Mouse (Mus musculus) heart, embryonic 16.5 days (tissue): Measurements from ENCODE around the gene Galnt3. TPM values are rescaled to one million over a fixed set of nuclear protein-coding genes. Genes with fewer than 3 reads are reported as not detected.

Experiments
- ATAC-seq: fragments of 200-750 bp; cut with Nextera tagmentation; replicated peaks from 2 replicates; pipeline ENCODE4 v1.8.0; 2017; ENCODE audit warnings: moderate number of reproducible peaks; ENCODE audit not compliant: insufficient read depth, low FRiP score; ENCODE audit errors: extremely low read depth
- H3K27ac ChIP-seq: fragments of 300-500 bp; sonication (generic); 2 replicates; pipeline ENCODE4 v1.5.1; 2014; ENCODE audit warnings: mild to moderate bottlenecking, low read length, control low read depth, moderate library complexity
- H3K27me3 ChIP-seq: fragments of 300-500 bp; sonication (generic); 2 replicates; pipeline ENCODE4 v1.6.1; 2014; ENCODE audit warnings: low read length, mixed read lengths; ENCODE audit not compliant: control insufficient read depth, insufficient read depth
- H3K36me3 ChIP-seq: fragments of 300-500 bp; sonication (generic); 2 replicates; pipeline ENCODE4 v1.6.1; 2014; ENCODE audit not compliant: control insufficient read depth, insufficient read depth
- H3K4me1 ChIP-seq: fragments of 300-500 bp; sonication (generic); 2 replicates; pipeline ENCODE4 v1.6.1; 2014; ENCODE audit warnings: low read length, mixed read lengths; ENCODE audit not compliant: control insufficient read depth, insufficient read depth
- H3K4me2 ChIP-seq: fragments of 300-500 bp; sonication (generic); 2 replicates; pipeline ENCODE4 v1.6.1; 2014; ENCODE audit warnings: low read depth, mild to moderate bottlenecking, control low read depth, low read length
- H3K4me3 ChIP-seq: fragments of 300-500 bp; sonication (generic); 2 replicates; pipeline ENCODE4 v1.5.1; 2014; ENCODE audit warnings: mild to moderate bottlenecking, control low read depth, low read length
- H3K9ac ChIP-seq: fragments of 300-500 bp; sonication (generic); 2 replicates; pipeline ENCODE4 v1.6.1; 2014; ENCODE audit warnings: low read length, control low read depth
- H3K9me3 ChIP-seq: fragments of 300-500 bp; sonication (generic); replicated peaks from 2 replicates; pipeline ENCODE4 v1.6.1; 2016; ENCODE audit warnings: low read length; ENCODE audit not compliant: control insufficient read depth
- WGBS: fragments of 180-500 bp; shearing (Covaris S2); extraction: QIAGEN DNeasy Blood & Tissue Kit; methylation state at CpG from one replicate; pipeline ENCODE4 v1.1.7; 2014; 5-methylcytosine and 5-hydroxymethylcytosine counted together
- polyA plus RNA-seq: library from polyadenylated mRNA; unstranded; fragments of >200 nt; fragmentation: Nextera tagmentation; extraction: Ambion mirVana; gene quantifications from 2 replicates; pipeline ENCODE4 v1.2.1, GENCODE M21; 2015

The Galnt3 gene
- polyA plus RNA-seq, 1 experiment from 2014 or later, result 1.3 TPM

DNA sequence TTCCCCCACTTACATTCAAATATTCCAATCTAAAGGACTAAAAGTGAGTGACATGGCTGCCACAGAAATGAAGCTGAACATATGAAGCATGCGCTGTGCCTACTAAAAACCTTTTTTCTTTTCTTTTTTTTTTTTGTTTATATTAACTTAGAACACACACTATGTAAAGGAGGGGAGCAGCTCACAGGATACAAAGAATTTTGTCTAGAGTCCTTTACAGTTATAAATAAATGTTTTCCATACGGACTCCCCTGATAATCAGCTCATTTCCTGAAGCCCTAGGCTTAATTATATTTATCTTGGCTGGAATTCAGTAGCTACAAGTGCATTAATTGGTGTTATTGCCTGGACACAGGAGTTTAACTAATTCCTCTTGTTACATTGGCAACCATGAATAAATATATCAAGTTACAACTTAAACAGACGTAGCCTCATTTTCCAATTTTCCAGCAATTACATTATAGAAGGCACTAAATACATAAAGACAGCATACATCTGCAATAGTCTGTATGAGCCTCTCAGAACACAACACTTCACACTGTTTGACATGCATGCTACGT lies 30.1 kb downstream of the Galnt3 start:
- no peak overlapping the region for H3K27ac ChIP-seq
- WGBS, result 54% methylated on average over 4 of the region's 4 CpGs

DNA sequence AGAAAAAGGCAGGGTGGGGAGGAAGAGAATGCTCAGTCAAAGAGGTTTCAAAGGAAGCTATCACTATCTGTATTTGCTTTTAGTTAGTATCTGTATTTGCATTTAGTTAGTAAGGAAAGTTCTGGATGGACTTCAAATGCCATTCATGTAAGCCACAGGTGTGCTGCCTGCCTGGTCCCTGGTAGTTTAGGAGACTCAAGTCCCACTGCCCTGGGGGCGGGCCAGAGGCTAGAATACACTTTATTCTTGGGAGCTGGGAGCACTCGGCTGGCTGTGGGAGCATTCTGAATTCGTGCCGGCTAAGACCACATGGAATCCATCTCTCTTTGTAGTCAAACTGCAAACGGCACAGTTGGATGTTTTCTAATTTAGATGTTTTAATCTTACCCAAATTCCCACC lies 33.5 kb downstream of the Galnt3 start:
- Histone ChIP-seq H3K27me3 (no peaks in the 10 kb centered on the region), H3K4me2 (no peak overlapping the region), H3K4me3 (no peak overlapping the region), H3K9ac (no peak overlapping the region), H3K4me1 (no peaks in the 10 kb centered on the region), H3K27ac (no peak overlapping the region), H3K9me3 (no peaks in the 10 kb centered on the region), H3K36me3 (no peaks in the 10 kb centered on the region)
- 53% methylated on average over 5 of the region's 5 CpGs for WGBS
- no peak for ATAC-seq

More for the DNA sequence above, 30.1 kb downstream of the Galnt3 start:
- no peaks in the 10 kb centered on the region for H3K4me1 ChIP-seq
- H3K27me3 ChIP-seq, result no peaks in the 10 kb centered on the region
- no peaks in the 10 kb centered on the region for H3K36me3 ChIP-seq
- H3K4me2 ChIP-seq, result no peak overlapping the region
- no peak for ATAC-seq
- no peaks in the 10 kb centered on the region for H3K9me3 ChIP-seq
- H3K9ac ChIP-seq, result no peak overlapping the region
- no peak overlapping the region for H3K4me3 ChIP-seq

DNA sequence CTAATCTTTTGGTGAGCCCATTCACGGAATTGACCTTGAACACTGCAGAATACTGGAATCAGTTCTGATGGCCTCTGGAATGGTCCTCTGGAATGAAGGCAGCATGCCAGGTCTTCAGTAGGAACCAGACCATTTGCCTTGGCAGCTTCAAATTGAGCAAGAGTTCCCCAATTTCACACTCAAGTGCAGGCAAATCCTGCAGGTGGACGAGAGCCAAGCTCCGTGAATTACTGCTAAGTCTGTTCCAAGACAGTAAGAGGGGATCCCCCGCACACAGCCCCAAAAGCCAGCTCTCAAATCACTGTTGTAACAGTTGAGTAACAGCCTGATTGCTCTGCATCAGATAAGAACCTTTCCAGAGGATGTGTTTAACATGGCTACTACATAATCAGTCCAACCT lies 42.9 kb downstream of the Galnt3 start:
- ATAC-seq, result no peak
- Histone ChIP-seq H3K4me2 (no peak overlapping the region), H3K9ac (no peak overlapping the region), H3K27ac (no peak overlapping the region), H3K4me3 (no peak overlapping the region), H3K36me3 (no peaks in the 10 kb centered on the region), H3K27me3 (no peaks in the 10 kb centered on the region), H3K4me1 (peaks cover 4% of the 10 kb centered on the region; the same call in 1 of the 2 replicates), H3K9me3 (no peaks in the 10 kb centered on the region)
- WGBS, result 57% methylated on average over 4 of the region's 4 CpGs

DNA sequence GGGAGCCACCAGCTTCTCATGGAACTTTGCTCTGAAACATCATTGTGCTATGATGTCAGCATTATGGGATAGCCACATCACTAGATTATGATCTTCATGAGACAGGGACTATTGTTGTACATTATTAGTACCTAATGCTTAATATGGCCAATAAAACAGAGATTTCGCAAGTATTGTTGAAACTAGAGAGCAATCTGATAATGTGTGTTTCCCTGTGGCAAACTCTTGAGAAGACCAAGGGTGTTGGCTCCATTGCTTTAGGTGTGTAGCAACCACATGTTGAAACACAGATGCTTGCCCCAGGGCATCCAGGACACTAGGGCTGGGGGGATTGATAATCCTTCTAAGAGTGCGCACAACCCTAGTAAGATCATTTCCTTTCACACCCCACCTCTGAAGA lies 44.1 kb downstream of the Galnt3 start:
- no peak for ATAC-seq
- no peak overlapping the region for H3K4me2 ChIP-seq
- no peak overlapping the region for H3K4me3 ChIP-seq
- H3K27ac ChIP-seq, result no peak overlapping the region
- H3K9ac ChIP-seq, result no peak overlapping the region
- no peaks in the 10 kb centered on the region for H3K36me3 ChIP-seq
- 90% methylated on average over 2 of the region's 2 CpGs for WGBS
- no peaks in the 10 kb centered on the region for H3K27me3 ChIP-seq
- H3K9me3 ChIP-seq, result no peaks in the 10 kb centered on the region
- peaks cover 4% of the 10 kb centered on the region; the same call in 1 of the 2 replicates for H3K4me1 ChIP-seq

DNA sequence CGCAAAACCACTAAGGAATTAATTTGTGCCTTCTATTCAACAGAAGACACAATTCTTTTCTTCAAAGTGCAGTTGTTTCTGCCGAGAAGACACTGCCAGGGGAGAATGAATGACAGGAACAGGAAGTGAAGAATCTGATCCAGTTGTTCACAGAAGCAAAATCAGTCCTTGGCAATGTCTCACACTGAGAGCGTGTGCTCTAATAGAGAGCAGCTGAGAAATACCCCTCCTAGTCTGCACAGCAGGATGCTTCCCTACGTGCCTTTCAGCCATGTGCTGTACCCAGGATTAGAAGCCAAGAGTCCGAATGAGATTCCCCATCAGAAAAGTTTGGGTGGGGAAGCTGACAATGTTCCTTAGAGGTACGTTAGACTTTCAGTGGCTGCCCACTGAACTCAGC lies 55.3 kb downstream of the Galnt3 start:
- no peaks in the 10 kb centered on the region for H3K27me3 ChIP-seq
- 41% methylated on average over 6 of the region's 6 CpGs for WGBS
- no peaks in the 10 kb centered on the region for H3K36me3 ChIP-seq
- H3K4me3 ChIP-seq, result no peak overlapping the region
- H3K4me1 ChIP-seq, result no peaks in the 10 kb centered on the region
- H3K9ac ChIP-seq, result no peak overlapping the region
- H3K27ac ChIP-seq, result no peak overlapping the region
- H3K9me3 ChIP-seq, result no peaks in the 10 kb centered on the region
- ATAC-seq, result no peak
- no peak overlapping the region for H3K4me2 ChIP-seq

DNA sequence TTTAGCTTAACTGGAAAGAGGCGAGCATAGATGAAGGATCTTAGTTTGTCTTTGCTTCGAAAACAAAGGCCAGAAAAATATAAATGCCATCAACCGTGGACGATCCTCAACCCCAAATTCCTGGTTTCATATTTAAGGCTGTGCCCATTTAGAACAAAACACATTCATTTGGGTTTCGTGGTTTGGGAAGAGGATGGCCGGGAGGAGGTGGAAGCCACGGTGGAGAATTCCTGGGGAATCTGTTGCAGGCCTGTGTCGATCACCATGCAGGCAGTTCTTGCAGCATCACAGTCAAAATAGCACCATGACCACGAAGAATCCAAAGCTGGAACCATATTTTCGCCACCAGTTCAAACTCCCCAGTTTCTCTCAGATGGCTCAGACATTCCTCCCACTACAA lies 61.5 kb downstream of the Galnt3 start:
- H3K27ac ChIP-seq, result no peak overlapping the region
- no peak overlapping the region for H3K4me3 ChIP-seq
- H3K4me2 ChIP-seq, result no peak overlapping the region
- H3K4me1 ChIP-seq, result no peaks in the 10 kb centered on the region; the same call in 1 of the 2 replicates
- 79% methylated on average over 10 of the region's 10 CpGs for WGBS
- ATAC-seq, result no peak
- H3K9ac ChIP-seq, result no peak overlapping the region
- no peaks in the 10 kb centered on the region for H3K9me3 ChIP-seq
- no peaks in the 10 kb centered on the region for H3K36me3 ChIP-seq
- no peaks in the 10 kb centered on the region for H3K27me3 ChIP-seq

DNA sequence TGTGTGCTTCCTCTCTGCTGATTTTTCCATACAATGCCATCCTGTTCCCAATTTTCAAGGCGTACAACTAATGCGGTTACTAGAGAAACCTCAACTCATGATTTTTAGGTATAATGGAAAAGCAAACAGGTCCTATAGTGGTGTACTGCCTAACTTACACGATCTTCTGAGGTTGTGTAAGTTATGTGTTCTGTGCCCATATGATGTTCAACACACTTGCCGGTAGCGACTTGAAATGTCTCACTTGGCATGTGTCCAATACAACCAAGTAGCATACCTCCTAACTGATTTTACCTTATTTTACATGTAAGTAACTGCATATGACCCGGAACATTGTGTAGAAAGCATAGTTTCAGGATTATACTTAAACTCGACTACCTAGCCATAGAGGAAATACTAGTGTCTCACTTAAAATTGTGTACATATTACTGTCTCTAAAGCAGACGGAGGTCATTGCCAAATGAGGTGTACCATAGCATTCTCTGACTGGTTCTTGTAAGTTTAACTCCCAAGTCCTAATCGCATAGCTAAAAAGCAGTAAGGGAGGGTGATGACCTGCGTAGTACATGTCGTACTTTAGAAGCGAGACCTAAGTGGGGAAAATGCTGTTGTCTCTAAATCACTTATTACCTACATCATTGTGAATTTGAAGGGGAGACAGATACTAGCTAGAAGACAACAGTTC lies 80.2 kb downstream of the Galnt3 start:
- Histone ChIP-seq H3K27ac (no peak overlapping the region), H3K9ac (no peak overlapping the region), H3K4me2 (no peak overlapping the region), H3K36me3 (no peaks in the 10 kb centered on the region), H3K4me1 (no peaks in the 10 kb centered on the region), H3K27me3 (no peaks in the 10 kb centered on the region), H3K4me3 (no peak overlapping the region), H3K9me3 (no peaks in the 10 kb centered on the region)
- no peak for ATAC-seq
- WGBS, result 82% methylated on average over 12 of the region's 12 CpGs

DNA sequence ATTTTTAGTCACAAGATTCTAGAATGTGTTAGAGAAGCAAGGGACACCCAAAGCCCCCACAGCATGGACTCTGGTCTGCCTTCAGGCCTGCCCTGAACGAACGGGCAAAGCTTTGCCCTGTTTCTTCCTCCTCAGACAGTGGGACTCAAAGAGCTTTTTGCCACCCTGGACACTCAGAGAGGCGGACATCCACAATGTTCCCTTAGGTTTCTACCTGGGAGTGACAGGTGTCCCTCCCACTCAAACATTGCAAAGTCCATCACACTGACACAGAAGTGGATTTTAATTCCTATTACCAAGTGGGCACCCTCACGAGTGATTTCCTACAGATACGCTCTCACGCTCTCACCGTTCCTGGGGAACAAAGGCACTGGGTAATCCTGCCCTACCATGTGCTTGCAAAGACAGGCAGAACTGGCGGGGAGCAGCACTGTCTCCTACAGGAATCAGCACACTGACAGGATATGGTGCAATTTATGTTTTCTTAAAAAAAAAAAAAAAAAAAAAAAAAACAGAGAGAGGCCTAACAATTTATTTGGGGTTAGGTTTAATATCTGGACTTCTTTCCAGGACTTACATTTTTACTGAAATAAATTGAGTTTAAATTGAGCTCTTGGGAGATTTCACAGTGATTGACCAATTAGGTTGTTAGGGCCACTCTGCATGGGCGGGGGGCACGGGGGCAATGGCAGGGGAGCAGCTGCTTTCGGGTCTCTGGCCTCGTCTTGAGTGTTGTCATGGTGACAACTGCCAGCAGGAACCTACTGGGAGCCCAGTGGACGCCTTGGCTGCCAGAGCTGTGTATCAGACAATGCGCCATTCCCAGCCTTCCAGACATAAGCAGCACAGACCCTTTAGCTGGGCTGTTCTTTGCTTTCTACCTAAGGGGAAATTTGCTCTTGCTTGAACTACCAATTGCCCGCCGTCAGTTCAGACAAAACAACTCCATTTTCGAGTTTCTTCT lies 81.1 kb downstream of the Galnt3 start:
- Histone ChIP-seq H3K27me3 (no peaks in the 10 kb centered on the region), H3K9ac (no peak overlapping the region), H3K4me1 (no peaks in the 10 kb centered on the region), H3K36me3 (no peaks in the 10 kb centered on the region), H3K4me2 (no peak overlapping the region), H3K4me3 (no peak overlapping the region), H3K9me3 (no peaks in the 10 kb centered on the region), H3K27ac (no peak overlapping the region)
- ATAC-seq, result no peak
- WGBS, result 63% methylated on average over 17 of the region's 17 CpGs

DNA sequence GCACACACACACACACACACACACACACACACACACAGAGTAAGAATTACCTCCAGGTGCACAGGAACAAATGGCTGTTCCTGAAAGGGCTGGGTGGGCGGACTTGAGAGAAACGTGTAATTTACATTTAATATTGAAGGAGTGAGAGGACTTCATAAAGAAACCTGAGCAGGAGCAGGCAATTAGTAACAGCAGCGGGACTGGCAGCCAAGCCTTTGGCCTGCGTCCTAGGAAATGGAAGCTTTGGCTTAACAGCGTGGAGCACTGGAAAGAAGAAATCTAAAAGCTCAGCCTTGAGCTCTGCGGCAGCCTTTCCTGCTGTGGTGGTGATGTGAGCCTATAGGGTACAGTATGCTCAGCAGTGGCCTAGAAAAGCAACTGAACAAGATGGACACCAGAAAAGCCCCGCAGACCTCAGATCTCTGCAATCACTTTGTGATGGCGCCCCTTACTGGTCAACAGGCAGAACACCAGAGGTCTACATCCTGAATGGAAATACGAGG lies 82.8 kb downstream of the Galnt3 start:
- no peak for ATAC-seq

More for the DNA sequence above, 82.8 kb downstream of the Galnt3 start:
- Histone ChIP-seq H3K9me3 (no peaks in the 10 kb centered on the region), H3K4me3 (no peak overlapping the region), H3K27ac (no peak overlapping the region), H3K9ac (no peak overlapping the region), H3K4me2 (no peak overlapping the region), H3K27me3 (no peaks in the 10 kb centered on the region), H3K4me1 (no peaks in the 10 kb centered on the region), H3K36me3 (no peaks in the 10 kb centered on the region)
- WGBS, result 73% methylated on average over 9 of the region's 9 CpGs
